Mouse (Mus musculus) fibroblast of lung, adult 2 months (primary cell): Measurements from ENCODE around the gene Ccdc27.

Experiments
- DNase-seq: peaks from one replicate; pipeline ENCODE4 v3.0.0-alpha.2; 2011; ENCODE audit warnings: low read depth

Ccdc27 gene

DNA sequence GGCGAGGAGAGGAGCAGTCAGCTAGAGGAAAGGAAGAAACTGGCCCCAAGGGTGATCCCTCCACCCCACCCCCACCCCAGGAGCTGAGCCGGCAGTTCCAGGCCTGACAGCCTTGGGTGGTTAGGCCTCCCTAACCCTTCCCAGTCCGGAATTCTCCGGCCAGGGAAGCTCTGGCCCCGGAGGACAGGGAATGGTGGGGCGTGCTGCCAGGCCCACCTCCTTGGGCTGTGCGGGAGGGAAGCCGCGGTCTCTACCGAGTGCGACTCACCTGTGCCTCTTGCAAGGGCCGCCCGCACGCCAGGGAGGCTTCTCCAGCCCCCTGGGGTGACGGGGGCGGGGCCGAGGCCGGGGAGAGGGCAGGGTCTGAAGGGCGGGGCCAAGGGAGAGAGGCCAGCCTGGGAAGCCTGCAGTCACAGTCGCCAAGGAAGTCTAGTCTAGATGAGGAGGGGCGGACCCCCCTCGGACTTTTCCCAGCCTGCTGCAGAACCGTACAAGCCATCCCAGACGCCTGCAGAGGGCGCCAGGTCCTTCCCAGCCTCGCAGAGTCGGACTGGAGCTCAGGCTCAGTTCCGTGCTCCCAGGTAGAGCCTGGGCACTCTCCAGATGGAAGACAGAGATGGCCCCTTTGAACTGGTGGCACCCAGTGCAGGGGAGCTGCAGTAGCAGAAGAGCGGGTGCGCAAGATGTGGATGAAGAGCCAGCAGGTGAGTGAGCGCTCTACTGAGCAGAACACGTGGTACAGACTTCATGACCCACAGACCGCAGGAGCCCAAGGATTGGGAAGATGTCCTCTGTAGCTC lies 16.6 kb downstream of the Ccdc27 start, which contains the start of gene Smim1:
Smim1 (minus strand) TSS at position 590 of the 800 bp plus-strand sequence.
- DNase-seq, result peak; percentile 56

DNA sequence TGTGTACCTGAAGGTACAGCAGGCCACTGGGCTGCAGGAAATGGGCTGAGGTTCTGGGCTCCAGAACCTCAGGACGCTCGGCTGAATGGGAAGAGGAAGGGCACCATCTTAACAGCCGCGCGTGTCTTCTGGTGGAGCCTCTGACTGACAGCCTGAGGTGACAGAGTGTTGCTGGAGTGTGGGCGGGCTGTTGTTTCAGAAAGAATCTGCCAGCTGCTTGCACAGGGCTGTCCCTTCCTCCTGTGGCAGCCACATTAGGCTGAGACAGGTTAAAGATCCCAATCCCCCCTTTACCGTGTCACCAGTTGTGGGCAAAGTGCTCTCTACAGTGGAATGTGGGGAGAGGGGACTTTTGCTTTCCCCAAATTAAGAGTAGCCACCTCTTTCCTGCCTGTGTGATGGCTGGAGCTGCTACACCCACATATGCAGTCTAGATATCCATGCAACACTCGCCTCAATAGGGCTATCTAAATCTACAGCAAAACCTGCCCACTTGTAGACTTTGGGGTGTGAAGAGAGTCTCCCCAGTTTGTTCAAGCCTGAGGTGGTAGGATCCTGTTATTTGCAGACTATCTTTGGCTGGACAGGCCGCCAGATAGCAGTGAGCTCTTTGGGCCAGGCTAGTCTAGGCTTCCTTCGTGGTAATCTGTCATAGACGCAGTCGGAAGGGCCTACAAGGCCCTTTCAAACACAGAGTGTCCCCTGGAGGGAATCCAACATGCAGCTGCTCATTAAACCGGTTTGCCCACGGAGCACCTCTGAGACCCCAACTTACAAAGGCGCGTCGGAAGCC lies 17.6 kb downstream of the Ccdc27 start:
- no peak for DNase-seq

DNA sequence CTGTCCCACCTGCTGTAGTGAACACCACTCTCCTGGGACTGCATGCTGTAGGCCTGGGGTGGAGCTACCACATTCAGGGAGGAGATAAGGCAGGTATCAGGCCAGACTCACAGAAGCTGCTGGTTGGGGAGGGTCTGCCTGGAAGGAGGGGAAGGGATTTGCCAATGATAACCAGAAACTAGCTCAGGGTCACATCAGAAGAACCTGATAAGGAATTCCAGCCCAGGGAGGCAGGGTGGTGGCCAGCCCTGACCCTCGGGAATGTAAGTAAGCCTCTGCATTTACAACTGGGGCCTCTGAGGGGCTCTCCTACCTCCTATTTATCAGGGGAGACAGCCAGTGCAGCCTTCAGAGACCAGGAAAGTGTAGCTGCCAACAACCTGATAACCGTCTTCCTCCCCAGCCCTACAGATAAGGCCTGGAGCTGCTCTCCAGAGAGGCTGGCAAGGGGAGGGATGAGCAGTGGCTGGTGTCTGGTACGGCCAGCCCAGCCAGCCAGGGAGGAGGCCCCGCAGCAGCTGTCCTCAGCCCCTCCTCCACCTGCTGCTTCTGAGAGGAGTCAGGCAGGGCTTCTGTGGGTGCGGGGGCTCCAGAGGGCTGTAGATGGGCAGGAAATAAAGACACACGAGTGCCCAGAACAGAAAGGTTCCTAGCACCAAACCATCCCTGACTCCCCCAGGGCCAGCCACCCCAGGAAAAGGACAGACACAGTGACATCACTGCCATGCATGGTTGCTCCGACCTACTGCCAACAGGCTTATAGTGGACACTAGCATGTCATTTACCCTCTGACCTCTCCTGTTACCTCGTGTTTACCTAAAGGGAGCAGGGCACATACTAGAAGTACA lies 18.5 kb downstream of the Ccdc27 start:
- DNase-seq, result no peak

DNA sequence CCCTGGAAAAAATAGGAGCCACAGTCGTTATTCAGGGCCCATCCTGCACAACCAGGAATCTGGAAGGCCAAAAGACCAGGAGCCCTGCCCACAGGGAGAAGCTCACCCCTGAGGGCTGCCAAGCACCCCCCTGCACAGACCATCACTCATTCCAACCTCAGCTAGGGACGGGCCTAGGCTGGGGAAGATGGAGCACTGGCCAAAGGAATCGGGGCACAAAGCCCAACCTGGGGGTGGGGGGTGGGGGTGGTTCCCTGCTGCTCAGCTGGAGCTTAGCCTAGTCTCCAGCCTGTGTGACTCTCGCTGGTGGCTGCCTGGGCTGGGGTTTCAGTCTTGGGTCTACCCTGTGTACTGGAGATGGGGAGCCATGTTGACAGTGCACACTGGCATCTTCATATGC lies 19.6 kb downstream of the Ccdc27 start:
- DNase-seq, result no peak

DNA sequence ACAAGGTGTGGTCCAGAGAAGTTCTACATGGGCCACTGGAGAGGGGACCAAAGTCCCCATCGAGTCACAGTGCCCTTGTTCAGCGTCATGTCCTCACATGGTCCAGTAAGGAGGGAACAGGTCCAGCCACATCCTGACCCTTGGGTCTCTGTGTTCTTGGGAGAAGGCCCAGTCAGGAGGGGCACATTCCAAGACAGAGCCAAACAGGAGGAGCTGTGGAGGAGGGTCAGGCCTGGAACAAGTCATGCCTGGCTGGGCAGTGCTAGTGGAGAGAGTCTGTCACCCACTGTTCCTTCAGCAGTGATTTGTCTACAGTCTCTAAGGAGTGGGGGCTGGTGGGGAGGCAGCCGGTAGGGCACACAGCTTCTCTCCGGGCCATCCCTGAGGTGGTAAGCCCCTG lies 20.1 kb downstream of the Ccdc27 start:
- DNase-seq, result no peak

DNA sequence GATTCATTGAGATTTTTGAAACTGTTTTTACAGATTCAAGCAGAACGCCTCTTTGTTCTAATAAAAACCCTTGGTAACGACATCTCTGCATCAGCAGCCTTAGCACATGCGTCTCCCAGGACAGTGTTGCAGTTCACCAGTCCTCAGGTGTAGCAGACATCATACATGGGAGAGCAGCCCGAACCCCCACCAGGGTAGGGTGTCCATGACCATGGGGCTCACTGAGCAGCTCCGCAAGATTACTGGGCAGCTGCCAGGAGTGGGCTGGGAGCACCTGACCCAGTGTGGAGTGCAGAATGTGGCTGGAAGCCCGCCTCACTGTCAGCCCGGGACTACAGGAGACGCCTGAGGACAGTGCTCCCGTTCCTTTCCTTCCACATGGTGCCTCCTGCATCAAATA lies 21.0 kb downstream of the Ccdc27 start:
- DNase-seq, result no peak

DNA sequence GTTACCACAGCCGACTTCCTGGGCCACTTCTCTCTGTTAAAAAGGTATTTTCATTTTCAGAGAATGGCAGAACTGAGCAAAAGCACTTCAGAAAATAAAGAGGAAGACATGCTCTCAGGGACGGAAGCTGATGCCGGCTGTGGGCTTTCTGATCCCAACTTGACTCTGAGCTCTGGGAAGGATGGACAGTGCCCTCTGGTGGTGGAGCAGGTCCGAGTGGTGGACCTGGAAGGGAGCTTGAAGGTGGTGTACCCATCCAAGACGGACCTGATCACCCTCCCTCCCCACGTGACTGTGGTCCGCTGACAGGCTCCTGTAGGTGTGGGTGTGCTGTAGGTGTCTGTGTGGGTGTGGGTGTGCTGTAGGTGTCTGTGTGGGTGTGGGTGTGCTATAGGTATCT lies 22.9 kb downstream of the Ccdc27 start:
- DNase-seq, result no peak

DNA sequence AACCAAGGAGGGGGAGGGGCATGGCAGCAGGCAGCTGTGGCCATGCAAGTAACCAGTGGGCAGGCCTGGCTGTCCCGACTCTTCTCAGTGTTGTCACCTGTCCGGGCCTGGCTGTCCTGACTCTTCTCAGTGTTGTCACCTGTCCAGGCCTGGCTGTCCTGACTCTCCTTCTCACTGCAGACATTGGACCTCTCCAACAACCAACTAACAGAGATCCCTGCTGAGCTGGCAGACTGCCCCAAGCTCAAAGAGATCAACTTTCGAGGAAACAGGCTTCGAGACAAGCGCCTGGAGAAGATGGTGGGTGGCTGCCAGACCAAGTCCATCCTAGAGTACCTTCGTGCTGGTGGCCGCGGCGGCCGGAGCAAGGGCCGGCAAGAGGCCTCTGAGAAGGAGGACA lies 27.0 kb downstream of the Ccdc27 start:
- no peak for DNase-seq

DNA sequence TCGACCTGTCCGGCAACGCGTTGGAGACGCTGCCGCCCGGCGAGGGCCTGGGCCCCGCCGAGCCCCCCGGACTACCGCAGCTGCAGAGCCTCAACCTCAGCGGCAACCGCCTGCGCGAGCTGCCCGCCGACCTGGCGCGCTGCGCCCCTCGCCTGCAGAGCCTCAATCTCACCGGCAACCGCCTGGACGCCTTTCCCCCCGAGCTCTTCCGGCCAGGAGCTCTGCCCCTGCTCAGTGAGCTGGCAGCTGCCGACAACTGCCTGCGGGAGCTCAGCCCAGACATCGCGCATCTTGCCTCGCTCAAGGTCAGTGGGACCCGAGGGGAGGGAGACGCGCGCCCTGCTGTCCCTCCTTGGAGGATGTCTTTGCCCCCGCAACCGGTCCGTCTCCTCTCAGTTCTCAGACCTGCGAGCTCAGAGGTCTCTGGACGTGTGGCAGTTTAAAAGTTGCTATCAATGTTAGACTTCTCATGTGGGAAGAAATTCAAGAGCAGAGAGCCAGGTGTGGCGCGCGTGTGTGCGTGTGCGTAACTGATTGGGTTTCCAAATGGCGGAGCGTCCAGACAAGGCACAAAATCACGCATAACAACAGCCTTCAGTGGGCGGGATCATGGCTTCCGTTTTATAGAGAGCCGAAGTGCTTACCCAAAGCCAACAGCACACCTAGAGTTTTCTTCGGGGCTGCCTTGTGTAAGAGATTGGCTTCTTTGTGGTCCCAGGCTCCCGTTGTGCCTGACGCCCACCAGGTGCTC lies 30.2 kb downstream of the Ccdc27 start:
- DNase-seq, result no peak

DNA sequence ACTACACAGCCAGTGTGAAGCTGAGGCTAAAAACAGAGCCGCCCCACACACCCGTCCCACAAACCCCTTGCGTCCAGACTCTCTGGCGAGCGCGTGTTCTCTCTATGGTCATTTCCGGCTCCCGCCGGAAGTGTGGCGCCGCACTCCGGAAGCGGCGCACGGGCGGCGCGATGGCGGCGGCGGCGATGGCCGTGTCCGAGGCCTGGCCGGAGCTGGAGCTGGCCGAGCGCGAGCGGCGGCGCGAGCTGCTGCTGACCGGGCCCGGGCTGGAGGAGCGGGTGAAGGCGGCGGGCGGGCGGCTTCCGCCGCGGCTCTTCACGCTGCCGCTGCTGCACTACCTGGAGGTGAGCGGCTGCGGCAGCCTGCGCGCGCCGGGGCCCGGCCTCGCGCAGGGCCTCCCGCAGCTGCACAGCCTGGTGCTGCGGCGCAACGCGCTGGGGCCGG lies 30.8 kb downstream of the Ccdc27 start, which contains the start of gene Lrrc47:
Lrrc47 (plus strand) TSS at position 86 of the 444 bp plus-strand sequence.
- DNase-seq, result no peak

DNA sequence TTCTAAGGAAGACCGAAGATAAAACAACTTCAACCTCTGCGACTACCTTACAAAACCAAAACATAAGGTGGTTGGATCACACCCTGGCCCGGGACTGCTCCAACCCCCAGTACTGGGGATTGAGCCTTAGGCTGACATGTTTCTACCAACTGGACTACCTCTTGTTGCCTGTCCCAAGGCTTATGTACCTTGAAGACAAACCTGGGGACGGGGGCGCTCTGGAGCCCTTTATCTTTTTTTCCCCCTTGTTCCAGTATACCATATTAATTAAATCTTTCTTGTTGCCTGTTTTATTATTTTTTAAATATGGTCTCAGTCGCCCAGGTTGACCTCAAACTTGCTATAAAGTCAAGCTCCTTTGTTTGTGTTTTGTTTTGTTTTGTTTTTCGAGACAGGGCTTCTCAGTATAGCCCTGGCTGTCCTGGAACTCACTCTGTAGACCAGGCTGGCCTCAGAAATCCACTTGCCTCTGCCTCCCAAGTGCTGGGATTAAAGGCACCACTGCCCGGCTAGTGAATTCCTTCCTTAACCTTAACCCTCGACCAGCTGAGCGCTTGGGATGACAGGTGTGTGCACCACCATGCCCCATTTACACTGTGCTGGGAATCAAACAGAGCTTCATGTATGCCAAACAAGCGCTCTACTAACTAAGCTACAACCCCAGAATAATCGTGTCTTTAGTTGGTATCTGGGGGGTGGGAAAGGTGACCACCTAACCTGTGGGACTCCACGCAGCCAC lies 31.4 kb downstream of the Ccdc27 start:
- no peak for DNase-seq

DNA sequence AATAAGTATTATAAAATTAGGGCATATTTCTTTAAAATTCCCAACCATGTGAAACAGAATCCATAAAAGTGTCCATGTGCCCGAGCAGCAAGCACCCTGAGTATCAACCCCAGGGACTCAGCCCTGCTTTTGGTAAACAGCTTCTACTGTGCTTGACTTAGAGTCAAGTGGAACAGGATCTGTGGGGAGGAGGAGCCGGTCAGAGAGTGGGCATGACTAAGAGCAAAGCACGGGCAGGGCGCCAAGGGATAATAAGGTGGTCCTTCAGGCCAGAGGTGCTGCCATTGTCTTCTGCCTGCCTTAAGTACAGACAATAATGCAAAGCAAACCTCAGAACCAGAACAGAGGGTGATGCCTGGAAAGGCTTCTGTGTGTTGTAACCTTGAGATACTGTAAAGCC lies 34.7 kb downstream of the Ccdc27 start:
- no peak for DNase-seq

DNA sequence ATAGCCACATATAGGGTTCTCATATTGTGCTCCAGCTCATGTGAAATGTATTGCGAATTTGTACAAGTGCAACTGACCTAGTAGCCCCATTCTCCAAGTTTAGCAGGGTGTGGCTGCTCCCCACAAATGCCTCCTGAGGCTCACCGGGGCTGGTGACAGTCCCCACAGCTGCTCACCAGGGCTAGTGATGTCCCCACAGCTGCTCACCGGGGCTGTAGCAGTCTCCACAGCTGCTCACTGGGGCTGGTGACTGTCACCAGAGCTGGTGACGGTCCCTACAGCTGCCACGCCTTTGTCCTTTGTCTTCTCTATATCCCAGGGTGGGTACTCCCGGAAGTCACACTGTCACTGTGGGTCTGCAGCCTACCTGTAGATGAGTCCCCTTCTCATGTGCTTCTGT lies 36.2 kb downstream of the Ccdc27 start:
- DNase-seq, result no peak

DNA sequence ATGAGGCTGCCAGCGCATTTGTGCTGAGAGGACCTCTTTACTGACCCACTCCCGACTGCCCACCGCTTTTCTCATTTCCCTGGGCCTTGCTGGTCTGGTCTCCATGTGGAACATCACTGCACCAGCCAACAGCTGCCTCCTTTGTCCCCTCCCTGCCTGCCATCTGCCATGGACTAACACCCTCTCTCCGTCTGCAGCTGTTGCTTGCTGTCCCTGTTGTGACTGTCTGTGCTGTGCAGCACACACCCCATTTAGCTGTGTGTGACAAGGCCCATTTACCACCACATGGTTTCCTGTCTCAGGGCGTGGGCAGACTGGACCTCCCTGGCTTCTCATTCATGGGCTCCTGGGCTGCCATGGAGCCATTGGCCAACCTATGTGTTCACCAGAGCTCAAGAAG lies 37.0 kb downstream of the Ccdc27 start:
- no peak for DNase-seq

DNA sequence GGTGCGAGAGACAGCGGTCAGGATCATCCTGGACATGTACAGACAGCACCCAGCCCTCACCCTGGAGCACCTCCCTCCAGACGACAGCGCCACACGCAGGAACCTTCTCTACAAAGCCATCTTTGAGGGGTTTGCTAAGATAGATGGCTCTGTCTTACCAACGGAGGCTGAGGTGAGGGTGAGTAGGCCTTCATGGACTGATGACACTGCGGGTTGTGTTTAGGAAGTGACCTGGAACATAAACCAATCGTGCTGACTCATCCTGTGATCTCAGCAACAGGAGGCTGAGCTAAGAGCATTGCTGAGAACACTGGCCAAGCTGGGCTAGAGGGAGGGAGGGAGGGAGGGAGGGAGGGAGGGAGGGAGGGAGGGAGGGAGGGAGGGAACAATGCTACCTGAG lies 49.0 kb downstream of the Ccdc27 start:
- no peak for DNase-seq

DNA sequence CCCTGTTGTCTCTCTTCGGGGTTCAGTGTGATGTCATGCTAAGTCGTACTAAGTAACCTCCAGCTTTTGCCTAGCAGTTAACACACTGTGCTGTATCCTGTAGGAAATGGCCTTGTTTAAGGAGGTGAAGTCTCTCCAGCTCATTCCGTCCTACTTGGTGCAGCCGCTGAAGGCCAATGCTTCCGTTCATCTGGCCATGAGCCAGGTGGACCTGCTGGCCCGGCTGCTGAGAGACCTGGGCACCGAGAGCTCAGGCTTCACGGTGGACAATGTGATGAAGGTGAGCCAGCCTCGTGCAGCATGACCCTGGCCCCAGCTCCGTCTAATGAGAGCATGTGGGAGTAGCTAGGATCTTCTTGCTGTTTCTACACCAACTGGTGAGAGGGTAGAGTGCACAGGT lies 49.8 kb downstream of the Ccdc27 start:
- no peak for DNase-seq

DNA sequence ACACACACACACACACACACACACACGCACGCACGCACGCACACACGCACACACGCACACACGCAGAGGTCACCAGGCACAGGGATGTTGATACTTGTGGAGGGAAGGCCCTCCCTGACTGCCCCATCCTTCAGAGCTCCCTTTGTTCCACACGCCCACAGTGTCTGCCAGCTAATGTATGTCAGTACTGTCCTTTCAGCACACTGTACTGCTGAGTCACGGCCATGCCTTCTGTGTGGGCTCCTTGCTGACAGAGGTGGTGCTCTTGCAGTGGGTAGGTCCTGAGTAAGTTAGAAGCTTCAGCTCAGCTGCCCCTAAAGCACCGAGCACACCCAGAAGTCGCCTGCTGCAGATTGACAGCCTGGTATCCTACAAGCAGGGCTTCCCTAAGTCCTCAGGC lies 62.0 kb downstream of the Ccdc27 start:
- DNase-seq, result no peak

DNA sequence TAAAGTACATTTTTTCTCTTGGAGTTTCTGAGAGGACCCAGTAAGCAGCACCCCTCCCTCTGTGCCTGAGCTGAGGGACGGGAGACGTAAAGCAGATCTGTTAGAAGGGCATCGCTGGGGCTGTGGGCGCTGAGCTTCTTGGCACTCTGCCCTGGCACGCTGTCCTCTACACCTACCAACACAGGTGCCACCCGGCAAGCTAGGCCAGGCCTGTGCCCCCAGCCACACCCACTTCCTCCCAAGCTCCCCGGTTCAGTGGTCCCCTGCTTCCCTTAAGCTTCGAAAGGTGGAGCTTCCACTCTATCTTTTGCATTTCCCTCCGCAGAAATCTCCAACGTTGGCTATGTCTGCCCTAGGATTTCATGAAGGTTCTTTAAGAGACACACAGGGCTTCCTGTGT lies 63.2 kb downstream of the Ccdc27 start:
- DNase-seq, result no peak
